Mouse (Mus musculus): Measurements from ENCODE around the gene Zfp593. TPM values are rescaled to one million over a fixed set of nuclear protein-coding genes. Genes with fewer than 3 reads are reported as not detected.

The Zfp593 gene
- polyA plus RNA-seq (2014; fragmentation: Illumina TruSeq; extraction: RNeasy Lipid Tissue Mini Kit (QIAGEN cat#74804); ENCODE audit: low read depth, low replicate concordance), result 4.1 TPM

GRCm38 (mm10) chr4:134245148-134245843, at the start of gene Zfp593:
Zfp593 (minus strand) TSS chr4:134245592.

GRCm38 (mm10) chr4:134287575-134288025, 42.2 kb upstream of the Zfp593 start, which contains the start of gene Pdik1l:
Pdik1l (minus strand) TSS chr4:134287895.

GRCm38 (mm10) chr4:134253722-134254324, 8.4 kb upstream of the Zfp593 start, which contains the start of gene Grrp1:
Grrp1 (minus strand) TSS chr4:134254106.

GRCm38 (mm10) chr4:134246719-134247258, 1.4 kb upstream of the Zfp593 start, which contains the start of gene Gm30191:
Gm30191 (plus strand) TSS chr4:134246935.

GRCm38 (mm10) chr4:134243516-134244250, 1.7 kb downstream of the Zfp593 start, which contains the start of gene E130218I03Rik:
E130218I03Rik (plus strand) TSS chr4:134243662.

GRCm38 (mm10) chr4:134238279-134238651, 7.1 kb downstream of the Zfp593 start, which contains the start of gene Cnksr1:
Cnksr1 (minus strand) TSS chr4:134238399.

GRCm38 (mm10) chr4:134227194-134227593, 18.2 kb downstream of the Zfp593 start, which contains the start of gene Catsper4:
Catsper4 (minus strand) TSS chr4:134227383.

GRCm38 (mm10) chr4:134202904-134203303, 42.5 kb downstream of the Zfp593 start, which contains the start of gene Gm7534:
Gm7534 (minus strand) TSS chr4:134203004.

Other genes with a start within 250 kb of the Zfp593 start
- 25.1 TPM for gene Dhdds, start 244.7 kb downstream of the Zfp593 start, polyA plus RNA-seq (2014; fragmentation: Illumina TruSeq; extraction: RNeasy Lipid Tissue Mini Kit (QIAGEN cat#74804); ENCODE audit: low read depth, low replicate concordance)
- gene Lin28a, start 226.8 kb downstream of the Zfp593 start, polyA plus RNA-seq (2014; fragmentation: Illumina TruSeq; extraction: RNeasy Lipid Tissue Mini Kit (QIAGEN cat#74804); ENCODE audit: low read depth, low replicate concordance), result not detected
- not detected for gene Zfp683, start 191.8 kb downstream of the Zfp593 start, polyA plus RNA-seq (2014; fragmentation: Illumina TruSeq; extraction: RNeasy Lipid Tissue Mini Kit (QIAGEN cat#74804); ENCODE audit: low read depth, low replicate concordance)
- not detected for gene Crybg2, start 184.8 kb downstream of the Zfp593 start, polyA plus RNA-seq (2014; fragmentation: Illumina TruSeq; extraction: RNeasy Lipid Tissue Mini Kit (QIAGEN cat#74804); ENCODE audit: low read depth, low replicate concordance)
- 15.5 TPM for gene Cd52, start 150.5 kb downstream of the Zfp593 start, polyA plus RNA-seq (2014; fragmentation: Illumina TruSeq; extraction: RNeasy Lipid Tissue Mini Kit (QIAGEN cat#74804); ENCODE audit: low read depth, low replicate concordance)
- 0.97 TPM for gene Ubxn11, start 143.0 kb downstream of the Zfp593 start, polyA plus RNA-seq (2014; fragmentation: Illumina TruSeq; extraction: RNeasy Lipid Tissue Mini Kit (QIAGEN cat#74804); ENCODE audit: low read depth, low replicate concordance)
- 47.5 TPM for gene Sh3bgrl3, start 116.8 kb downstream of the Zfp593 start, polyA plus RNA-seq (2014; fragmentation: Illumina TruSeq; extraction: RNeasy Lipid Tissue Mini Kit (QIAGEN cat#74804); ENCODE audit: low read depth, low replicate concordance)
- 63.7 TPM for gene Cep85, start 58.5 kb downstream of the Zfp593 start, polyA plus RNA-seq (2014; fragmentation: Illumina TruSeq; extraction: RNeasy Lipid Tissue Mini Kit (QIAGEN cat#74804); ENCODE audit: low read depth, low replicate concordance)
- not detected for gene Gm7534, start 42.6 kb downstream of the Zfp593 start, polyA plus RNA-seq (2014; fragmentation: Illumina TruSeq; extraction: RNeasy Lipid Tissue Mini Kit (QIAGEN cat#74804); ENCODE audit: low read depth, low replicate concordance)
- not detected for gene Catsper4, start 18.2 kb downstream of the Zfp593 start, polyA plus RNA-seq (2014; fragmentation: Illumina TruSeq; extraction: RNeasy Lipid Tissue Mini Kit (QIAGEN cat#74804); ENCODE audit: low read depth, low replicate concordance)
- 5.7 TPM for gene Cnksr1, start 7.2 kb downstream of the Zfp593 start, polyA plus RNA-seq (2014; fragmentation: Illumina TruSeq; extraction: RNeasy Lipid Tissue Mini Kit (QIAGEN cat#74804); ENCODE audit: low read depth, low replicate concordance)
- not detected for gene E130218I03Rik, start 1.9 kb downstream of the Zfp593 start, polyA plus RNA-seq (2014; fragmentation: Illumina TruSeq; extraction: RNeasy Lipid Tissue Mini Kit (QIAGEN cat#74804); ENCODE audit: low read depth, low replicate concordance)
- not detected for gene Gm30191, start 1.3 kb upstream of the Zfp593 start, polyA plus RNA-seq (2014; fragmentation: Illumina TruSeq; extraction: RNeasy Lipid Tissue Mini Kit (QIAGEN cat#74804); ENCODE audit: low read depth, low replicate concordance)
- gene Grrp1, start 8.5 kb upstream of the Zfp593 start, polyA plus RNA-seq (2014; fragmentation: Illumina TruSeq; extraction: RNeasy Lipid Tissue Mini Kit (QIAGEN cat#74804); ENCODE audit: low read depth, low replicate concordance), result 4.6 TPM
- 5.0 TPM for gene Pdik1l, start 42.3 kb upstream of the Zfp593 start, polyA plus RNA-seq (2014; fragmentation: Illumina TruSeq; extraction: RNeasy Lipid Tissue Mini Kit (QIAGEN cat#74804); ENCODE audit: low read depth, low replicate concordance)
- 278 TPM for gene Trim63, start 69.5 kb upstream of the Zfp593 start, polyA plus RNA-seq (2014; fragmentation: Illumina TruSeq; extraction: RNeasy Lipid Tissue Mini Kit (QIAGEN cat#74804); ENCODE audit: low read depth, low replicate concordance)
- gene Slc30a2, start 97.6 kb upstream of the Zfp593 start, polyA plus RNA-seq (2014; fragmentation: Illumina TruSeq; extraction: RNeasy Lipid Tissue Mini Kit (QIAGEN cat#74804); ENCODE audit: low read depth, low replicate concordance), result 0.31 TPM
- 15.3 TPM for gene Extl1, start 138.3 kb upstream of the Zfp593 start, polyA plus RNA-seq (2014; fragmentation: Illumina TruSeq; extraction: RNeasy Lipid Tissue Mini Kit (QIAGEN cat#74804); ENCODE audit: low read depth, low replicate concordance)
- 11.4 TPM for gene Pafah2, start 150.7 kb upstream of the Zfp593 start, polyA plus RNA-seq (2014; fragmentation: Illumina TruSeq; extraction: RNeasy Lipid Tissue Mini Kit (QIAGEN cat#74804); ENCODE audit: low read depth, low replicate concordance)
- gene Stmn1, start 222.7 kb upstream of the Zfp593 start, polyA plus RNA-seq (2014; fragmentation: Illumina TruSeq; extraction: RNeasy Lipid Tissue Mini Kit (QIAGEN cat#74804); ENCODE audit: low read depth, low replicate concordance), result 24.0 TPM